Mouse (Mus musculus) forebrain, embryonic 12.5 days (tissue): ENCODE measurements at regions not wholly inside any gene's neighbourhood (a gene's known extent, or its start where the extent isn't known, plus 50 kb on each side); places are given as distances from the start of the nearest gene placed in this dataset.

Experiments
- ATAC-seq: fragments of 200-750 bp; cut with Nextera tagmentation; 2 replicates; pipeline ENCODE4 v1.8.0; 2017; ENCODE audit warnings: moderate TSS enrichment; ENCODE audit not compliant: low FRiP score
- H3K27ac ChIP-seq: fragments of 300-500 bp; sonication (generic); 2 replicates; pipeline ENCODE4 v1.5.1; 2016; ENCODE audit warnings: mild to moderate bottlenecking
- H3K27me3 ChIP-seq: fragments of 300-500 bp; sonication (generic); 2 replicates; pipeline ENCODE4 v1.6.1; 2016; ENCODE audit warnings: mild to moderate bottlenecking
- H3K36me3 ChIP-seq: fragments of 300-500 bp; sonication (generic); replicated peaks from 2 replicates; pipeline ENCODE4 v1.6.1; 2016; ENCODE audit warnings: mild to moderate bottlenecking
- H3K4me1 ChIP-seq: fragments of 300-500 bp; sonication (generic); 2 replicates; pipeline ENCODE4 v1.6.1; 2016
- H3K4me2 ChIP-seq: fragments of 300-500 bp; sonication (generic); 2 replicates; pipeline ENCODE4 v1.6.1; 2016; ENCODE audit warnings: mild to moderate bottlenecking, moderate library complexity
- H3K4me3 ChIP-seq: fragments of 300-500 bp; sonication (generic); replicated peaks from 2 replicates; pipeline ENCODE4 v1.5.1; 2016; ENCODE audit warnings: mild to moderate bottlenecking
- H3K9ac ChIP-seq: fragments of 300-500 bp; sonication (generic); 2 replicates; pipeline ENCODE4 v1.6.1; 2016; ENCODE audit warnings: mild to moderate bottlenecking
- H3K9me3 ChIP-seq: fragments of 300-500 bp; sonication (generic); 2 replicates; pipeline ENCODE4 v1.6.1; 2016
- WGBS: fragments of 180-500 bp; shearing (Covaris S2); methylation state at CpG from one replicate; pipeline ENCODE4 v1.1.7; 2016; 5-methylcytosine and 5-hydroxymethylcytosine counted together

GRCm38 (mm10) chr13:37611387-37611786, 166.8 kb upstream of the Rreb1 start:
- Histone ChIP-seq H3K36me3 (no peaks in the 10 kb centered on the region), H3K9ac (no peak overlapping the region), H3K4me3 (no peak overlapping the region), H3K4me2 (no peak overlapping the region), H3K27ac (no peak overlapping the region), H3K9me3 (no peaks in the 10 kb centered on the region), H3K4me1 (no peaks in the 10 kb centered on the region), H3K27me3 (no peaks in the 10 kb centered on the region)
- ATAC-seq = no peak
- WGBS = 90% methylated on average over 3 of the region's 3 CpGs

DNA sequence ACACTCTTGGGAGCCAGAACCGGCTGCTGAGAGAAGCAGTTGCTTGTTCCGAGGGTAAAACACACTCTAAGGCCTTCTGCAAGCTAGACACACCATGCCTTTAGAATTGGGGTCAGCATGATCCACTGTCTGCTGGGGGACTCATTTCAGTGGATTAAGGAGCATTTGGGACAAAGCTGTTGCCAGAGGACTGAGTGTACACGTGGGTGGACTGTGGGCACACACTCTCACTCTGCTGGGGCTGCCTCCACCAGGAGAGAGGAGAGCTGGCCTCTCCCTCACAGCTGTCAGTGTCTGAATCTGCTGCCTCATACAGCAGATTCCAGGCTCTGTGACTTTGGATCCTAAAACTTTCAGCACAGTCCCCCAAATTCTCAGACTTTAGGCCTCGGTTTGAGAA, 161.2 kb upstream of the Rreb1 start:
- 81% methylated on average over 4 of the region's 4 CpGs for WGBS

DNA sequence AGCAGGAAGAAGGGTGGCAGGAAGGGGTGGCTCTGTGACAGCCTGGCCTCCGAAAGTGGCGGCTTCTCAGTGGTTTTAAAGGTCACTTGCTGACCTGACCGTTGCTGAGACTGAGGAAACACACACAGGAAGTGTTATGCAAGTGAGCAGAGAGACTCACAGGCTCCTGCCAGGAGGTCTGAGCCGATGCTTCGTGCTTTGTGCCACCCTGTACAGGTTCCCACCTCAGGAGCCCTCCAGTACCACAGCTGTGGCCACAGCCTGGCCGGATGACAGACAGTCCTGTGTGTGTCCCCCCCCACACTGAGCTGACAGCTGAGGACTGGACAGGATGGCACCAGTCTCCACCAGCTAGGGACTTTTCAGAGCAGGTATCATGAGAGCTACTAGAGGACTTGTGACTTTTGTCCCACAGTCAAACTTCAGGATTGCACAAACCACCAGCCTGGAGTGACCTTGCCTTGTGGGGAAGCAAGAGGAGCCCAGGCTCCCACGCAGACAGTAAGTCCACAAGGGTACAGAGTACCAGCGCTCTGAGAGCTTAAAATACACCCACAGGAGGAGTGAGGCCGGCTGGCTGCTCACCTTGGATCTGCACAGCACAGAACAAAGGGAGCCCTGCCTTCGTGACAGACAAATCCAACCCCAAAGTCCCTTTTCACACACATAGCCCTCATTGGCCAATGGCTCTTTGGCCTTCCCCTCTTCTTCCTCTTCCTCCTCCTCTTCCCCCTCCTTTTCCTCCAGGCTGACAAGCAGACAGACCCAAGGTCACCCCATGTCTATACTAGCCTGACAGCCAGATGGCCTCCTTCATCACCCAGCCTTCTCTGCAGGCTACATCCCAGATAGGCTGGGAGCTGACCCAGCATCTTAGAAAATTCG, 158.1 kb upstream of the Rreb1 start:
- H3K9me3 ChIP-seq = no peaks in the 10 kb centered on the region
- H3K9ac ChIP-seq = no peak overlapping the region
- H3K27ac ChIP-seq = no peak overlapping the region
- WGBS = 69% methylated on average over 11 of the region's 11 CpGs
- no peak for ATAC-seq
- H3K4me2 ChIP-seq = no peak overlapping the region
- no peaks in the 10 kb centered on the region for H3K27me3 ChIP-seq
- no peaks in the 10 kb centered on the region for H3K36me3 ChIP-seq
- H3K4me1 ChIP-seq = no peaks in the 10 kb centered on the region
- H3K4me3 ChIP-seq = no peak overlapping the region

More for the DNA sequence above, 161.2 kb upstream of the Rreb1 start:
- H3K9me3 ChIP-seq = no peaks in the 10 kb centered on the region
- H3K4me2 ChIP-seq = no peak overlapping the region
- no peak for ATAC-seq
- no peaks in the 10 kb centered on the region for H3K27me3 ChIP-seq
- H3K4me1 ChIP-seq = no peaks in the 10 kb centered on the region
- H3K36me3 ChIP-seq = no peaks in the 10 kb centered on the region
- no peak overlapping the region for H3K27ac ChIP-seq
- H3K9ac ChIP-seq = no peak overlapping the region
- no peak overlapping the region for H3K4me3 ChIP-seq

GRCm38 (mm10) chr13:37621319-37622050, 156.7 kb upstream of the Rreb1 start:
- Histone ChIP-seq H3K4me1 (no peaks in the 10 kb centered on the region), H3K9ac (no peak overlapping the region), H3K36me3 (no peaks in the 10 kb centered on the region), H3K4me2 (no peak overlapping the region), H3K9me3 (no peaks in the 10 kb centered on the region), H3K27ac (no peak overlapping the region), H3K4me3 (no peak overlapping the region), H3K27me3 (no peaks in the 10 kb centered on the region)
- ATAC-seq = no peak
- 96% methylated on average over 5 of the region's 5 CpGs for WGBS

DNA sequence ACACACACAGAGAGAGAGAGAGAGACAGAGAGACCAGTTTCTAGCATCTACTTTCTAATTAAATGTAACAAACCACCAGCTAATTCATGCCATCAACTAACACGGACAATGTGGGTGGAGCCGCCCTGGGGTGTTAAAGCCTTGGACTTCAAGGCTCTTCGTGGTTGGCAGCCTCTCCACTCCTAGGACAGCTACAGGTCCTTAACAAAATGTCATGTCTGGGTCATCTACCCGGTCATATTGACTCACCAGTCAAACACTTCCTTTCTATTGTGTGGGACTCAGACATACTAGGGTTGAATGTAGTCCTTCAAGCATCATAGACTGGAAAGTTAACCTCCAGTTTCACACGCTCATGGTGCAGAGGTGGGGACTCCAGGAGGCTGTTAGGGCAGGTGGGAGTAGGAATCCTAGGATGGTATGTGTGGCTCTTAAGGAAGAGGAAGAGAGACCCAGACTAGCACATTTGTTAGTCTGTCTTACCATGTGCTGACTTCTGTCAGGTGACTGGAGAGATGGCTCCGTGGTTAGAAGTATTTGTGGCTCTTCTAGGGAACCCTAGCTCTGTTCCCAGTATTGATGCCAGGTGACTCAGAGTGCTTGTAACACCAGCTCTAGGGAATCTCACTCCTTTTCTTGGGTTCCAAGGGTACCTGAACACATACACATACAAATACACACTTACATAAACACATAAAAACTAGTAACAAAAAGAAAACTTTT, 155.7 kb upstream of the Rreb1 start:
- Histone ChIP-seq H3K27me3 (no peaks in the 10 kb centered on the region), H3K27ac (no peak overlapping the region), H3K9ac (no peak overlapping the region), H3K4me2 (no peak overlapping the region), H3K4me1 (no peaks in the 10 kb centered on the region), H3K9me3 (no peaks in the 10 kb centered on the region), H3K4me3 (no peak overlapping the region), H3K36me3 (no peaks in the 10 kb centered on the region)
- ATAC-seq = no peak
- WGBS = 71% methylated on average over 6 of the region's 6 CpGs

DNA sequence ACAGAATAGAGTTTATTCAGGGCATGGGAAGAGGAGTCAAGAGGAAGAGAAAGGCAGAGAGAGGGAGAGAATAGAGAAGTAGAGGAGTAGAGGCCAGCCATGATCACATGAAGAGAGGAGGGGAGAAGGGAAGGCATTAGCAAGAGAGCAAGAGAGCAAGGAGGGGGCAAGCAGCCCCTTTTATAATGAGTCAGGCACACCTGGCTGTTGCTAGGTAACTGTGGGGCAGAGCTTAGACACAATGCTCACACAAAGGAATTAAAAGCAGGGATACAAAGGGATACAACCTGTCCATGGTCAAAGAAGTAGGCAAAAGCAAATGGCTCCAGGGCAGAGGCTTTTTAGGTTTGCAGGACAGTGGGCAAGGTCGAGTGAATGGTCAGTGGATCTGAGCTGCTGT, 153.5 kb upstream of the Rreb1 start:
- Histone ChIP-seq H3K4me2 (no peak overlapping the region), H3K27ac (no peak overlapping the region), H3K27me3 (no peaks in the 10 kb centered on the region), H3K4me1 (no peaks in the 10 kb centered on the region), H3K4me3 (no peak overlapping the region), H3K9ac (no peak overlapping the region), H3K36me3 (no peaks in the 10 kb centered on the region), H3K9me3 (no peaks in the 10 kb centered on the region)
- no peak for ATAC-seq
- 34% methylated on average over 1 of the region's 1 CpGs for WGBS

DNA sequence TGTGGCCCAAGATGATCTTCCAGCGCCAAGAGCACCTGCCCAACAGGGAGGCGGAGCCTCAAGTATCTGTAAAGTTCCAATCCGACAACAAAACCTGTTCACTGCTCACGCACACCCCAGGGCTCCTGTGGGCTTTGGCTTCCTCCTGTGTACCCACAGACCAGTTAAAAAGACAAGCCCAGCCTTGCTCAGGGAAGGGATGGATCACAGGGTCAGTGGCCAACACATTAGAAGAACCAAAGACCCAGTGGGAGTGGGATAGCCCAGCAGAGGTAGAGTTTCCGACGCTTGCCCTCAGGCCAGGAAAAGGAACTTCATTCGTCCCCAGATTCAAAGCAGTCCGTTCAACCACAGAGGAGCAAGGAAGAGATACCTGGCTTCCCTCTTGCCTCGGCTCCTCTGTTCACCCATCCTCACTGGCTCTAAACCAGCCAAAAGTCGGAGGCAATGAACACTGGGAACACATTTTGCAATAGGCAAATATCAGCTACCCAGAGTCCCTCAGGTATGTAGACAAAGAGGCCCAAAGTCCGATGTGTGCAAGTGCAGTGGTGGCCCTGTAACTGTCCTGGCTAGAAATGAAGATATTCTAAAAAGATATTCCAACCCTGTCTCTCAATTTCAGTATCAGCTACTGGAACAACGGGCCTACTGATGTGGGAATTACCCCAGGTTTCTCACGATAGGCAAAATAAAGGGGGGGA, 152.5 kb upstream of the Rreb1 start:
- Histone ChIP-seq H3K27ac (no peak overlapping the region), H3K4me1 (no peaks in the 10 kb centered on the region), H3K9ac (no peak overlapping the region), H3K4me2 (no peak overlapping the region), H3K27me3 (no peaks in the 10 kb centered on the region), H3K9me3 (no peaks in the 10 kb centered on the region), H3K36me3 (no peaks in the 10 kb centered on the region), H3K4me3 (no peak overlapping the region)
- ATAC-seq = no peak
- 85% methylated on average over 13 of the region's 13 CpGs for whole genome bisulfite sequencing

- Histone ChIP-seq H3K4me2 (no peak overlapping the region), H3K4me3 (no peak overlapping the region), H3K9ac (no peak overlapping the region), H3K36me3 (no peaks in the 10 kb centered on the region), H3K9me3 (0 out of 2 replicates have a peak, but pooled peaks cover 6% of the 10 kb centered on the region), H3K27ac (no peak overlapping the region), H3K4me1 (no peaks in the 10 kb centered on the region), H3K27me3 (no peaks in the 10 kb centered on the region)
- WGBS = 72% methylated on average over 16 of the region's 16 CpGs
- ATAC-seq = no peak
These were observed 149.6 kb upstream of the Rreb1 start for GRCm38 (mm10) chr13:37628391-37629270.

DNA sequence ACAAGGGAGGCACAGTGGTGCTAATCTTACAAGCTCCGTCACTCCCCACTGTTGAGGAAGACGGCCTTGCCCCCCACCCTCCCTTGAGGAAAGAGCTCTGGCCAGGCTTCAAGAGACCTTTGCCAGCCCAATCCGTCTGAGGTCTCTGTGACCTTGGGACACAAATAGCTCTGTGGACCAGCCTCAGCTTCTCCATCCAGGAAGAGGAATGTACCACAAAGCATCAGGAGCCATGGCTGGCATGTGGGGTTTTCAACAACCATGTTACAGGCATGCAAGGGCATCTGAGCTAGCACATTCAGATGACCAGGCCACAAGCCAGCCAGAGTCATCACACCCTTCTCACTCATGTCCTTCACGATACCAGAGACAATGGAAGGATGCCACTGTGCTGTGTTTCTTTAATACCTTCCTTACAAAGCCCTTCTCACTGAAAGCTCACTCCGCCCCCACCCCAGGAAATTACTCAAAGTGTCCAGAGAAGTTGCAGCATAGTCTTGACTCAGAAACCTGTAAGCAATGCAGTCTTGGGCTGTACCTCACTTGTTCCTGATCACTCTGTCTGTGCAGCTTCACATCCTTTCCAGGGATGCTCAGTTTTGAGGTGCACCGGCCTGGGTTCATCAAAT, 148.8 kb upstream of the Rreb1 start:
- Histone ChIP-seq H3K4me1 (no peaks in the 10 kb centered on the region), H3K27me3 (no peaks in the 10 kb centered on the region), H3K9me3 (0 out of 2 replicates have a peak, but pooled peaks cover 6% of the 10 kb centered on the region), H3K4me3 (no peak overlapping the region), H3K27ac (no peak overlapping the region), H3K36me3 (no peaks in the 10 kb centered on the region), H3K4me2 (no peak overlapping the region), H3K9ac (no peak overlapping the region)
- no peak for ATAC-seq
- 74% methylated on average over 6 of the region's 6 CpGs for WGBS

DNA sequence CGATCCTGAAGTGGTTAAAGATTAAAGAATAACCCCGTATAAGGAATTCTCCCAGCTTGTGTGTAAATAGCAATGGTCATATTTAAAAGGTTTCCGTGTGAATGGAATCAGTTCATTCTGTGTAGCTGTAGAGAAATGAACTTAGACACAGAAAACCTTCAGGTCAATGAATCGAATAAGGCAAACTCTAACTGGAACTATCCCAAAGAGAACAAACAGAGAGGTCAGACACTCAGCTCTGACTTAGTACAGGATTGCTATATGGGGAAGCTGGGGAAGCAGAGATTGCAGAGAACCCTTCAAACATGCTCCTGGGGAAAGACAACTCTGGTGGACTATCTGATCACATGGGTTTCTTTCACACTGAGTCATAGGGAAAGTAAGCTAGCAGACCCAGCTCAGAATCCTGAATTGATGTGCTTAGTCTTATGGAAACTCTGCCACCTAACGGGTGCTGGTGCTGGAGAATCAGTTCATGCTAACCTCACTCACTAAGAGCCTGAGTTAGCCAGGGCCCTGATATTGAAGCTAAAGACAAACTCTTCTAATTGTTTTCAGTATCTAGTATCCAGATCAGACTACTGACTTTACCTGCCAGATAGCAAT, 145.3 kb upstream of the Rreb1 start:
- Histone ChIP-seq H3K4me1 (no peaks in the 10 kb centered on the region), H3K9ac (no peak overlapping the region), H3K27ac (no peak overlapping the region), H3K4me3 (no peak overlapping the region), H3K27me3 (no peaks in the 10 kb centered on the region), H3K4me2 (no peak overlapping the region), H3K9me3 (0 out of 2 replicates have a peak, but pooled peaks cover 6% of the 10 kb centered on the region), H3K36me3 (no peaks in the 10 kb centered on the region)
- no peak for ATAC-seq
- WGBS = 92% methylated on average over 5 of the region's 5 CpGs
